Mouse (Mus musculus): ENCODE measurements at regions not wholly inside any gene's neighbourhood (a gene's known extent, or its start where the extent isn't known, plus 50 kb on each side); places are given as distances from the start of the nearest gene placed in this dataset.

DNA sequence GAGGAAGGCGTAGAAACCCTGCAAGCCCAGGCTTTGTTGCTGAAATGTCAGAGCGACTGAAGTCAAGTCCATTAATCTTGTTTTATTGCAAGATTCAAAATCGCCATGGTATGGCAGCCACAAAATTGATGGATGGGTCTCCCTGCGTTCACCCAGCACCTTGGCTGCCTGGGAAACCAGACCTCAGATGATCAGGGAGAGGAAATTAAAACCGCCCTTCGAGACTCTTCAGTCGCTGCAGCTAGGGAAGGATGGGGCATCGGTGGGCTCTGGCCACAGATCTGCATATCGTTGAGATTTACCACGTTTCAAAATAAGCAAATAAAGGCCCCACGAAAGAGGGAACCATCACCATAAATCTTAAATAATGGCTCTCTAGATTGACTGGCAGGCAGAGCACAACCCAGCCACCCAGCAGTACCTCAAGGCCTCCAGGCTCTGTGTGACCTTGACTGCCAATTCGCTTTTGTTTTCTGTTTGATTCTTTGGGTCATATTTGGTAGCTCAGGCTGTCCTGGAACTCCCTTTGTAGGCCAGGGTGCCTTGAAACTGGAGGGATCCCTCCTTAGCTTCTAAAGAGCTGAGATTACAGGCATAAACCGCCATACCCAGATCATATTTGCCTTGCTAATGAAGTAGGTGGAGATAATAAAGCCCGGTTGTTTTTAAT is 126.1 kb downstream of the Minar1 start:
- H3K9me3 ChIP-seq (replicated peaks; ENCODE audit: low read length): no peaks in the 10 kb centered on the region
- H3K79me2 ChIP-seq (replicated peaks; ENCODE audit: control insufficient read depth, extremely low read depth, insufficient read depth, poor library complexity, severe bottlenecking): no peaks in the 10 kb centered on the region
- no peak overlapping the region; the same call in 1 of the 2 replicates for H3K4me2 ChIP-seq (ENCODE audit: insufficient read depth, low read depth, poor library complexity, severe bottlenecking)
- H3K27me3 ChIP-seq (replicated peaks): no peaks in the 10 kb centered on the region
- no peaks in the 10 kb centered on the region for H3K4me1 ChIP-seq (ENCODE audit: control insufficient read depth in 1 of 2, insufficient read depth in 2 of 2)
- DNase-seq (ENCODE audit: extremely low read depth): no peak
- H3K4me3 ChIP-seq (replicated peaks in 1 of 3; ENCODE audit: low read depth in 2 of 3, low read length in 2 of 3, poor library complexity in 1 of 3): no peak overlapping the region
- no peak overlapping the region for H3K27ac ChIP-seq (ENCODE audit: insufficient read depth, low read depth)
- no peaks in the 10 kb centered on the region for H3K36me3 ChIP-seq (replicated peaks in 1 of 2; ENCODE audit: control insufficient read depth in 1 of 2, insufficient read depth in 1 of 2, low read length in 1 of 2)
- in situ Hi-C loops (cut with MboI; ENCODE audit: low pct_ligation_motif_present, low pct_unique_long_range_greater_than_20kb, low sequenced_read_pairs): no loop called here
- TF ChIP-seq UBTF (IDR thresholded peaks at IDR 0.05; ENCODE audit: low read depth, low read length) (no peak), RAD21 (IDR thresholded peaks at IDR 0.05; ENCODE audit: low read depth, low read length) (no peak), NRF1 (IDR thresholded peaks at IDR 0.05; ENCODE audit: low read depth, low read length) (no peak), POLR2AphosphoS2 (IDR thresholded peaks at IDR 0.05; ENCODE audit: low read depth, low read length) (no peak), TCF12 (IDR thresholded peaks at IDR 0.05; ENCODE audit: low read depth, low read length) (no peak), EP300 (IDR thresholded peaks at IDR 0.05; ENCODE audit: low read length) (no peak), MAX (IDR thresholded peaks at IDR 0.05; ENCODE audit: low read length) (no peak), USF1 (IDR thresholded peaks at IDR 0.05; ENCODE audit: low read depth, low read length) (no peak), RCOR1 (conservative IDR thresholded peaks at IDR 0.05; ENCODE audit: low read depth, low read length) (no peak), SMC3 (IDR thresholded peaks at IDR 0.05; ENCODE audit: low read depth, low read length) (no peak), ZNF384 (IDR thresholded peaks at IDR 0.05; ENCODE audit: low read depth, low read length) (no peak), POLR2A (IDR thresholded peaks at IDR 0.05; ENCODE audit: low read depth, low read length) (no peak), CHD2 (IDR thresholded peaks at IDR 0.05; ENCODE audit: low read length) (no peak)
- dilution Hi-C loops (cut with MboI; ENCODE audit: extremely low pct_ligation_motif_present, extremely low pct_unique_long_range_greater_than_20kb, low sequenced_read_pairs): no loop called here
- no peak overlapping the region for H3K9ac ChIP-seq (ENCODE audit: insufficient read depth, low read depth)

DNA sequence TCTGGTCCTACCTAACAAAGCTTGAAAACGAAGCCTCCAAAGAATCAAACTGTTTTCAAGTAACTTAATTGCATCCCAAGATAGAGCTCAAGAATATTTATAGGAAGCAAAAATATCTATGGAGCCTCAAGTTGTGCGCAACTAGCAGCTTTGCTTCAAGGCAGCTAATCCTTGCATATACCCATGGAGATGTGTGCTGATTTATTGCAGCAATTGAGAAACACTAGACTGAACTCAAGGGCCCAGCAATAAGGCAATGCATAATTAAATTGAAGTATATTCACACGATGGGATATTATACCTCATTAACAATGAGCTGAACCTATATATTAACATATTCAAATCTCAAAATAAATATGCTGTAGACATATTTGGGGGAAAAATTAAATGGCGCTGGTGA is 135.3 kb downstream of the Minar1 start:
- DNase-seq (ENCODE audit: extremely low read depth): no peak
- TF ChIP-seq CTCF (conservative IDR thresholded peaks at IDR 0.05 in 1 of 2, IDR thresholded peaks at IDR 0.05 in 1 of 2; ENCODE audit: low read depth in 2 of 2, low read length in 2 of 2): no peak
- Histone ChIP-seq H3K4me1 (ENCODE audit: control insufficient read depth in 1 of 2, insufficient read depth in 2 of 2) (no peaks in the 10 kb centered on the region), H3K27me3 (replicated peaks) (no peaks in the 10 kb centered on the region), H3K27ac (ENCODE audit: insufficient read depth, low read depth) (no peak overlapping the region), H3K9me3 (replicated peaks; ENCODE audit: low read length) (no peaks in the 10 kb centered on the region), H3K4me3 (replicated peaks in 1 of 3; ENCODE audit: low read depth in 2 of 3, low read length in 2 of 3, poor library complexity in 1 of 3) (no peak overlapping the region), H3K9ac (ENCODE audit: insufficient read depth, low read depth) (no peak overlapping the region), H3K79me2 (replicated peaks; ENCODE audit: control insufficient read depth, extremely low read depth, insufficient read depth, poor library complexity, severe bottlenecking) (no peaks in the 10 kb centered on the region), H3K36me3 (replicated peaks in 1 of 2; ENCODE audit: control insufficient read depth in 1 of 2, insufficient read depth in 1 of 2, low read length in 1 of 2) (no peaks in the 10 kb centered on the region), H3K4me2 (ENCODE audit: insufficient read depth, low read depth, poor library complexity, severe bottlenecking) (no peak overlapping the region)
- dilution Hi-C loops (cut with MboI; ENCODE audit: extremely low pct_ligation_motif_present, extremely low pct_unique_long_range_greater_than_20kb, low sequenced_read_pairs): no loop called here
- in situ Hi-C loops (cut with MboI; ENCODE audit: low pct_ligation_motif_present, low pct_unique_long_range_greater_than_20kb, low sequenced_read_pairs): no loop called here

DNA sequence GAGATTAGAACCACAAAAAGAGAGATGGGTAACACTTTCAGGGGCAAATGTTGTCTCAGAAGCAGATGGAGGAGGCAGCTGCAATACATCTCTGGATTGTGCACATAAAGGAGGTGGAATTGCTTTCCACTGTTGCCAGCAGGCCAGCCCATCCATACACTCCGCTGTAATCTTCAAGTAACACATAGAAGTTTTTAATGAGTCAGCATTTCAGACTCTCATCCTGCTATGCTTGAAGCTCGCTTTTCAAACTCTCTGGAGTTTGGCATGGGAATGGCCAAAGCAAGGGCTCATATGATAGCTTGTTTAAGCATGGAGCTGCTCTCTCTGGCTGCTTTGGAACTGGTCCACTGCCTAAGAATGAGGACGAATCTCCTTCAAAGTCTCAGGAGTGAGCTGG is 143.5 kb downstream of the Minar1 start:
- Histone ChIP-seq H3K4me2 (ENCODE audit: insufficient read depth, low read depth, poor library complexity, severe bottlenecking) (no peak overlapping the region), H3K4me1 (ENCODE audit: control insufficient read depth in 1 of 2, insufficient read depth in 2 of 2) (no peaks in the 10 kb centered on the region), H3K4me3 (replicated peaks in 1 of 3; ENCODE audit: low read depth in 2 of 3, low read length in 2 of 3, poor library complexity in 1 of 3) (no peak overlapping the region), H3K9ac (ENCODE audit: insufficient read depth, low read depth) (no peak overlapping the region), H3K36me3 (replicated peaks in 1 of 2; ENCODE audit: control insufficient read depth in 1 of 2, insufficient read depth in 1 of 2, low read length in 1 of 2) (no peaks in the 10 kb centered on the region), H3K9me3 (replicated peaks; ENCODE audit: low read length) (no peaks in the 10 kb centered on the region), H3K27me3 (replicated peaks) (no peaks in the 10 kb centered on the region), H3K27ac (ENCODE audit: insufficient read depth, low read depth) (no peak overlapping the region), H3K79me2 (replicated peaks; ENCODE audit: control insufficient read depth, extremely low read depth, insufficient read depth, poor library complexity, severe bottlenecking) (no peaks in the 10 kb centered on the region)
- dilution Hi-C loops (cut with MboI; ENCODE audit: extremely low pct_ligation_motif_present, extremely low pct_unique_long_range_greater_than_20kb, low sequenced_read_pairs) (no loop called here), in situ Hi-C loops (cut with MboI; ENCODE audit: low pct_ligation_motif_present, low pct_unique_long_range_greater_than_20kb, low sequenced_read_pairs) (no loop called here)
- DNase-seq (ENCODE audit: extremely low read depth): no peak
- TF ChIP-seq RCOR1 (conservative IDR thresholded peaks at IDR 0.05; ENCODE audit: low read depth, low read length): no peak
- peak; percentile 68; the same call in 1 of the 2 replicates for TF ChIP-seq MAFK (IDR thresholded peaks at IDR 0.05; ENCODE audit: insufficient replicate concordance, low read length)

Data from CH12.LX (cell line).